Mouse (Mus musculus) liver, embryonic 14.5 days (tissue): ENCODE data around the gene Slc25a45.

Source experiments
- CTCF ChIP-seq: IDR thresholded peaks from 2 replicates; pipeline ENCODE4 v1.5.1; 2016; ENCODE audit warnings: antibody characterized with exemption, low read depth, control low read depth
- EP300 ChIP-seq: IDR thresholded peaks from 2 replicates; pipeline ENCODE4 v1.6.1; 2016; ENCODE audit warnings: antibody characterized with exemption, low read depth

DNA sequence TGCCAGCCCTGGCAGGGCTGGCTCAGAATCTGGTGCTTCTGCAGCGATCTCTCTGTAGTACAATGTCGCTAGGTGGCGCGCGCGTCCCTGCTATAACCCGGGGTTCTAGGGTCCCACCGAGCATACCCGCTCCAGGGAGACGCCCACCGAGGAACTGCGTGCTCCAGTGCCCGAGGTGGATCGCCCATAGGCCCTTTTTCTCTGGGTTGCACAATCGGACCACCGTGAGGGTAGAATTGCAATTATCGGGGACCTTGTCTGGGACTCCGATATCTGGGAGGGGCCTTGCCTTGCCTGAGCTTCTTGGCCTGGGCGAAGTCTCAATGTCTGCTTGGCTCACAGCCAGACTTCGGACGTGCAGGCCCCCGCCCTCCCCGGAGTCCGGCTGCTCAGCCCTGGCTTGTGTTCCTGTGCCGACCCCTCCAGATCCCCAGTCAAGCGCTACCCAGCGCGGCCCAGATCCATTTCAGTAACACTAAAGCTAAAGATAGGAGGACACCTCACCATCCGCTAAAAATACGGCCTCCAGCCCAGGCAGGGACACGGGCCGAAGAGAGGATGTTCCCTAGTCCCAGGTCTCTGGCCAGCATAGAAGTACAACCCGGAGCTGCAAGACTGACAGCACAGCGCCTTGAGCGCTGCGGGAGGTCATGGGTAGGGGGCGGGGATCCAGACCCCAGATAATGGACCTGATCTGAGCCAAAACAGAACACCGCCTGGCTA, 46.5 kb downstream of the Slc25a45 start:
- TF ChIP-seq EP300 (no peak), CTCF (peak; percentile 90)
